Mouse (Mus musculus): ENCODE measurements around the gene Gm20605. TPM values are rescaled to one million over a fixed set of nuclear protein-coding genes. Genes with fewer than 3 reads are reported as not detected.

Gm20605 gene
- 10 to 100 TPM; 43.2 to 44.0 TPM for total RNA-seq (2023)

DNA sequence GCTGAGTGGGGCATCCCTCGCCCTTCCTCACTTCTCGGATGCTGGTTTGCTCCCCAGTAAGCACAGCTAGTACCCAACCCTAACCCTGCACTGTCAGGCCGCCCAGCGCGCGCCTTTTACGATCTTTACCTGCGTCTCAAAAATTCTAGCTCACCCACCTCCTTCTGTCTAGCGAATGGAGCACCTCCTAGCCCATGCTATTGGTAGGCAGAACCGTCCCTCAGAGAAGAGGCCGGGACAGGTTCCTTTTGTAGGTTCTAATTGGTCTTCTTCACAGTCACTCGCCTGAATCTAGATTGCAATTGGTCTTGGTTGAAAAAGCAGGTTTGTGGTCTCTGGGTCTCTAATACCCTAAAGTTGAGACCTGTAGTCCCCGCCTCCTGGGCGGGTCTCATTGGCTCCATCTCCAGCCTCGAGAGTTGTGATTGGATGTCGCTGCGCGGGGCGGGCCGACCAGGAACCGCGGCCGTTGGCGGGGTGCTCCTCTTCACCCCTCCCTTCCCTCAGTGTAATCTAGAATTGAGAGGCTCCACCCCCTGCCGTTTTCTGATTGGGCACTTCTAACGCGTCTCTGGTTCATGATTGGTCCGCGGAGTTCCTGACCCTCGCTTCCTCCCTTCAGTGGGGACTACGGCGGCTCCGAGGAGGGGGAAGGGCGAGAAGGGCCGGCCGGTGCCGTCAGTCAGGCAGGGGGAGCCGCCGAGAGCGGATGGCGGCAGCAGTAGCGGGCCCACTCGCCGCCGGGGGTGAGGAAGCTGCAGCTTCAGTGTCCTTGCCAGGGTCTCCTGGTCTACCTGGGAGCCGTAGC, at the start of gene Gm20605, which contains the start of the genes Fbxo24 and Lrch4:
TSS of gene Gm20605 (plus strand) at position 678 of the 808 bp plus-strand sequence.
TSS of gene Fbxo24 (minus strand) at position 505 of the 808 bp plus-strand sequence.
TSS of gene Lrch4 (plus strand) at position 624 of the 808 bp plus-strand sequence.

DNA sequence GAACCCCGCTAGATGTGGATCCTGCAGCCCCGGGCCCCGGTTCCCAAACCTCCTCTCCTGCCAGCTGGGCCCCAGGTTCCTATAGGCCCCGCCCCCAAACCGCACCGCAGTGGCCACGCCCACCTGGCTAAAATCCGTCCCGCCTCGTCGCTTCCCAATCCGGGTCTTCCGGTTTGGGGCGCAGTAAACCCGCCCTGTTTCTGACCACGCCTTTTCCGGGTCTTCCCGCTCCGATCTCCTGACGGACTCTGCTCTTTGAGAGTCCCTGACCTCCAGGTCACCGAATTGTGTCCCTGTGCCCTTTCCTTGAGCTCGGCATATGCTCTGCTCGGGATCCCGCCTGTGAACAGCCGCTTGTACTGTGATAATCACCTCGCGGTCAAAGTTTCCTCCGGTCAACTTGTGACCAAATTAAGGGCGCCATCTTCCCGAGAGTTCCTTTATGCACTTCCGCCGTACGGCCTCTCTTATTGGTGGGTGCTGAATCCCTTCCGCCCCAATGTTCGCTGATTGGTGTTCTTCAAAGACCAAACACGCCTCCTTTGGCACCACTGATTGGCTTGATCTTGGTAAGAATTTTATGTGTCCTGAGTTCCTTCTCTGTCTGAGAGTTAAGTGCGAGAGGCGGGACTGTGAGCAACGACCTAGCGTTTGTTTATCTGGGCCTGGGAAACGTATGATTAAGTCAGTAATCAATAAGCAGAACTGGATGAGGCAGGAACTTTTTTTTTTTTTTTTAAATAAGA, 28.2 kb upstream of the Gm20605 start, which contains the start of gene Mospd3:
TSS of gene Mospd3 (minus strand) at position 440 of the 746 bp plus-strand sequence.

DNA sequence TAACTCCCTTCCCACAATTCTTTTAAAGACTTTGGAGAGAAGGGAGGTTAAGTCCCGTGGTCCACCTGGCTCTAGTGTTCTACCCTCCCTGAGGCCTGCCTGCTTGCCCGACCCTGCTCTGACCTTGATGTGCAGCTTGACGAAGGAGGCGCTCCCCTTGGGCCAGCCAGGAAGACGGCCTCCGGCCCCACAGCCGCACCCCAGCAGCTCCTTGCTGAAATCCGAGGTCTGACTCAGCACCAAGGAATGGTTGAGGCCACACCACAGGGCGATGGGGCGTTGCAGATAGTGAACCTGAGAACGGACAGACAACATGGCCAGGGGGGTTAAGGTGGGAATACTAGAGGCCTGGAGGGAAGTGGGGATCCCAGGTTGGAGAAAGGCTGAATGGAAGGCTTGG, 15.4 kb upstream of the Gm20605 start, which contains the start of gene Pcolce:
TSS of gene Pcolce (minus strand) at position 235 of the 400 bp plus-strand sequence.

GRCm38 (mm10) chr5:137641054-137641453, 12.1 kb downstream of the Gm20605 start, which contains the start of gene Sap25:
TSS of gene Sap25 (plus strand) at chr5:137641334.

DNA sequence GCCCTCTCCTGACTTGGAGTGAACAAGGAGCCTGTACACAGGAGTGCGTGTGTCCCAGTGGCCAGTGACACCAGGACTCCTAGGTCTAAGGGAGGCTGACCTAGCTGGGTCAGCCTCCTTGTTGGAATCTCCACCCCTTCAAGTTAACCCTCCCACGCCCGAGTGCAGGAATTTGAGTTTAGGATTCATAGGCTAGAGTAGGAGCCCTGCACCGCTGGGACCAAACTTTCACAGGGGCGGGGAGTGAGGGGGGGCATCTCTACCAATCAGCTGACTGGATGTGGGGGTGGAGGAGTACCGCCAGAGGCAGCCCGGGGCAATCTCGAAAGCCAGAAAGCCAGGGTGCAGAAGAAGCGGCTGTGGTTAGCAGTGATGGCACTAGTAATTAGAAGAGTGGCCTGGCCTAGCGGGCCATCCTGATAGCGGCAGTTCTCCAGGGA, 16.7 kb downstream of the Gm20605 start, which contains the start of gene Irs3:
TSS of gene Irs3 (minus strand) at position 63 of the 440 bp plus-strand sequence.

GRCm38 (mm10) chr5:137684294-137685123, 55.5 kb downstream of the Gm20605 start, which contains the start of gene Agfg2:
TSS of gene Agfg2 (minus strand) at chr5:137684726.

Other genes starting within 250 kb of the Gm20605 start
- gene Zan, start 152.1 kb upstream of the Gm20605 start, total RNA-seq (2023): under 1 TPM; 0.07 to 0.18 TPM
- 10 to 100 TPM; 13.8 to 20.5 TPM for gene Pop7, start 126.7 kb upstream of the Gm20605 start, total RNA-seq (2023)
- gene Gigyf1, start 110.6 kb upstream of the Gm20605 start, total RNA-seq (2023): 10 to 100 TPM; 45.4 to 47.4 TPM
- not detected for gene Epo, start 95.9 kb upstream of the Gm20605 start, total RNA-seq (2023)
- 100 to 1,000 TPM; 919 to 975 TPM for gene Gnb2, start 95.7 kb upstream of the Gm20605 start, total RNA-seq (2023)
- not detected for gene Actl6b, start 75.7 kb upstream of the Gm20605 start, total RNA-seq (2023)
- gene Tfr2, start 59.3 kb upstream of the Gm20605 start, total RNA-seq (2023): 1 to 10 TPM; 3.9 to 5.5 TPM
- gene Mospd3, start 28.1 kb upstream of the Gm20605 start, total RNA-seq (2023): 10 to 100 TPM; 47.6 to 59.4 TPM
- under 1 TPM; 0.58 to 0.62 TPM for gene Pcolce, start 15.4 kb upstream of the Gm20605 start, total RNA-seq (2023)
- under 1 TPM; 0.22 to 0.38 TPM for gene Fbxo24, start 173 bp upstream of the Gm20605 start, total RNA-seq (2023)
- 100 to 1,000 TPM; 231 to 234 TPM for gene Lrch4, start 54 bp upstream of the Gm20605 start, total RNA-seq (2023)
- 10 to 100 TPM; 63.8 to 70.2 TPM for gene Sap25, start 12.2 kb downstream of the Gm20605 start, total RNA-seq (2023)
- gene Irs3, start 16.5 kb downstream of the Gm20605 start, total RNA-seq (2023): under 1 TPM in 1 of 2 experiments, not detected in 1; 0.33 TPM
- gene Agfg2, start 55.6 kb downstream of the Gm20605 start, total RNA-seq (2023): 10 to 100 TPM; 24.1 to 25.5 TPM
- 1 to 10 TPM in 1 of 2 experiments, under 1 TPM in 1; 0.60 to 1.1 TPM for gene Nyap1, start 112.4 kb downstream of the Gm20605 start, total RNA-seq (2023)
- gene Tsc22d4, start 116.6 kb downstream of the Gm20605 start, total RNA-seq (2023): 100 to 1,000 TPM; 304 to 318 TPM
- 10 to 100 TPM; 29.2 to 34.9 TPM for gene Ppp1r35, start 149.7 kb downstream of the Gm20605 start, total RNA-seq (2023)
- gene Mepce, start 158.5 kb downstream of the Gm20605 start, total RNA-seq (2023): 10 to 100 TPM; 32.5 to 35.7 TPM
- gene Zcwpw1, start 158.6 kb downstream of the Gm20605 start, total RNA-seq (2023): 1 to 10 TPM; 2.8 to 3.3 TPM
- gene Pilra, start 207.1 kb downstream of the Gm20605 start, total RNA-seq (2023): 100 to 1,000 TPM; 361 to 394 TPM
- gene Pilrb1, start 228.9 kb downstream of the Gm20605 start, total RNA-seq (2023): 100 to 1,000 TPM; 203 to 212 TPM
- 100 to 1,000 TPM; 258 to 269 TPM for gene Pilrb2, start 242.6 kb downstream of the Gm20605 start, total RNA-seq (2023)